Mouse (Mus musculus): ENCODE data around the gene Gm765. TPM values are rescaled to one million over a fixed set of nuclear protein-coding genes. Genes with fewer than 3 reads are reported as not detected.

The Gm765 gene
- polyA plus RNA-seq, 1 experiment from 2014 or later: not detected

- Histone ChIP-seq H3K4me3 (ENCODE audit: low read length) (no peak overlapping the region), H3K4me1 (replicated peaks; ENCODE audit: control insufficient read depth, insufficient read depth, low read length) (no peaks in the 10 kb centered on the region), H3K36me3 (ENCODE audit: control insufficient read depth, insufficient read depth, low read length) (no peaks in the 10 kb centered on the region), H3K9me3 (ENCODE audit: control insufficient read depth, low read length) (no peaks in the 10 kb centered on the region), H3K4me2 (ENCODE audit: low read depth, low read length) (no peak overlapping the region), H3K27ac (ENCODE audit: low read length) (no peak overlapping the region), H3K9ac (ENCODE audit: low read length) (no peak overlapping the region), H3K27me3 (ENCODE audit: control insufficient read depth, insufficient read depth, low read depth, low read length) (no peaks in the 10 kb centered on the region)
- no peak for ATAC-seq (ENCODE audit: low read depth)
- 60% methylated on average over 7 of the region's 7 CpGs for WGBS
These were observed 35.4 kb downstream of the Gm765 start for GRCm38 (mm10) chr6:98307159-98307558.

- WGBS: 65% methylated on average over 5 of the region's 5 CpGs
These were observed 50.5 kb downstream of the Gm765 start for GRCm38 (mm10) chr6:98292064-98292463.

GRCm38 (mm10) chr6:98288316-98288715 is 54.2 kb downstream of the Gm765 start:
- 39% methylated on average over 3 of the region's 3 CpGs for WGBS
- no peak for ATAC-seq (ENCODE audit: low read depth)
- Histone ChIP-seq H3K27me3 (ENCODE audit: control insufficient read depth, insufficient read depth, low read depth, low read length) (no peaks in the 10 kb centered on the region), H3K36me3 (ENCODE audit: control insufficient read depth, insufficient read depth, low read length) (no peaks in the 10 kb centered on the region), H3K4me1 (replicated peaks; ENCODE audit: control insufficient read depth, insufficient read depth, low read length) (no peaks in the 10 kb centered on the region), H3K4me2 (ENCODE audit: low read depth, low read length) (no peak overlapping the region), H3K27ac (ENCODE audit: low read length) (no peak overlapping the region), H3K9ac (ENCODE audit: low read length) (no peak overlapping the region), H3K4me3 (ENCODE audit: low read length) (no peak overlapping the region), H3K9me3 (ENCODE audit: control insufficient read depth, low read length) (no peaks in the 10 kb centered on the region)

More at GRCm38 (mm10) chr6:98292064-98292463, 50.5 kb downstream of the Gm765 start:
- no peak for ATAC-seq (ENCODE audit: low read depth)
- H3K27me3 ChIP-seq (ENCODE audit: control insufficient read depth, insufficient read depth, low read depth, low read length): no peaks in the 10 kb centered on the region
- H3K4me3 ChIP-seq (ENCODE audit: low read length): no peak overlapping the region
- H3K4me2 ChIP-seq (ENCODE audit: low read depth, low read length): no peak overlapping the region
- no peaks in the 10 kb centered on the region for H3K9me3 ChIP-seq (ENCODE audit: control insufficient read depth, low read length)
- H3K9ac ChIP-seq (ENCODE audit: low read length): no peak overlapping the region
- H3K4me1 ChIP-seq (replicated peaks; ENCODE audit: control insufficient read depth, insufficient read depth, low read length): no peaks in the 10 kb centered on the region
- H3K27ac ChIP-seq (ENCODE audit: low read length): no peak overlapping the region
- H3K36me3 ChIP-seq (ENCODE audit: control insufficient read depth, insufficient read depth, low read length): no peaks in the 10 kb centered on the region

DNA sequence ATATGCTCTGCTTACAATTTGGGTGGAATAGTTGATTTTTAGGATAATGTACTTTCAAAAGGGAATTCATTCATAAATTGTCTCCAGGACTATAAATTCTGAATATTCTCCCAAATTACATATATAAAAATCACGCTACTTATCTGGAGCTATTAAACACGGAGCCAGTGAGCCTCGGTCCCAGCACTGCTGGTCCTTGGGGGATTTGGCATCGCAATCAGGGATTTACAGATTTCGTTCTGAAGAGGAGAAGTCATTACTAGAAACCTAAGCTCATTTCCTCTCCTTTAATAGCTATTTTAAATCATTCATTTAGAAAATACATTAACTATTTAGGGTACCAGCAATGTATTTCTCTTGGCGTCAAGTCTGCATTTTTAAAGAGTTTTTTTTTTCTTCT is 55.0 kb downstream of the Gm765 start:
- Histone ChIP-seq H3K4me2 (ENCODE audit: low read depth, low read length) (no peak overlapping the region), H3K9ac (ENCODE audit: low read length) (no peak overlapping the region), H3K4me3 (ENCODE audit: low read length) (no peak overlapping the region), H3K36me3 (ENCODE audit: control insufficient read depth, insufficient read depth, low read length) (no peaks in the 10 kb centered on the region), H3K9me3 (ENCODE audit: control insufficient read depth, low read length) (no peaks in the 10 kb centered on the region), H3K27ac (ENCODE audit: low read length) (no peak overlapping the region), H3K4me1 (replicated peaks; ENCODE audit: control insufficient read depth, insufficient read depth, low read length) (no peaks in the 10 kb centered on the region), H3K27me3 (ENCODE audit: control insufficient read depth, insufficient read depth, low read depth, low read length) (no peaks in the 10 kb centered on the region)
- no peak for ATAC-seq (ENCODE audit: low read depth)
- WGBS: 54% methylated on average over 6 of the region's 6 CpGs

GRCm38 (mm10) chr6:98285190-98285589 is 57.4 kb downstream of the Gm765 start:
- Histone ChIP-seq H3K36me3 (ENCODE audit: control insufficient read depth, insufficient read depth, low read length) (no peaks in the 10 kb centered on the region), H3K4me3 (ENCODE audit: low read length) (no peak overlapping the region), H3K9me3 (ENCODE audit: control insufficient read depth, low read length) (no peaks in the 10 kb centered on the region), H3K27me3 (ENCODE audit: control insufficient read depth, insufficient read depth, low read depth, low read length) (no peaks in the 10 kb centered on the region), H3K4me2 (ENCODE audit: low read depth, low read length) (no peak overlapping the region), H3K4me1 (replicated peaks; ENCODE audit: control insufficient read depth, insufficient read depth, low read length) (no peaks in the 10 kb centered on the region), H3K27ac (ENCODE audit: low read length) (no peak overlapping the region), H3K9ac (ENCODE audit: low read length) (no peak overlapping the region)
- no peak for ATAC-seq (ENCODE audit: low read depth)
- WGBS: 75% methylated on average over 2 of the region's 2 CpGs

DNA sequence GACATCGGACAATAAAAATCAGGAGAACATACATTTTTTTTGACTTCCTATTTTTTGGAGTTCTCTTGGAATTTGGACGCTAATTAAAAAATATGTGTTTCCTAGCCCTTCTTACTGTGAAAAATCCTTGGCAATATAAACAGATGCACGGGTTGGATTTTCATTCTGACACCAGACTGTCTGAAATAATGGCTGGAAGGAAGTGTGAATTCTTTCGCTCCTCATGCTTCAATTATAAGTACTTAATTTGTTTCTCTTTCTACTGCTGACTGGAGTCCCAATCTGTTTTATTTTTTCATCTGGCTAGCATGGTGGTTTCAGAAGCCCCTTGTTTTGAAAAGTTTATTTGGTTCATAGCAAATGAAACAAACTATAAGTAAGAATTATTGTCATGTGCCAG is 59.8 kb downstream of the Gm765 start:
- no peak overlapping the region for H3K4me3 ChIP-seq (ENCODE audit: low read length)
- WGBS: 75% methylated on average over 4 of the region's 4 CpGs
- H3K27me3 ChIP-seq (ENCODE audit: control insufficient read depth, insufficient read depth, low read depth, low read length): no peaks in the 10 kb centered on the region
- no peak overlapping the region for H3K27ac ChIP-seq (ENCODE audit: low read length)
- ATAC-seq (ENCODE audit: low read depth): no peak
- no peak overlapping the region for H3K9ac ChIP-seq (ENCODE audit: low read length)
- no peaks in the 10 kb centered on the region for H3K9me3 ChIP-seq (ENCODE audit: control insufficient read depth, low read length)
- H3K4me2 ChIP-seq (ENCODE audit: low read depth, low read length): no peak overlapping the region
- no peaks in the 10 kb centered on the region for H3K36me3 ChIP-seq (ENCODE audit: control insufficient read depth, insufficient read depth, low read length)
- no peaks in the 10 kb centered on the region for H3K4me1 ChIP-seq (replicated peaks; ENCODE audit: control insufficient read depth, insufficient read depth, low read length)

DNA sequence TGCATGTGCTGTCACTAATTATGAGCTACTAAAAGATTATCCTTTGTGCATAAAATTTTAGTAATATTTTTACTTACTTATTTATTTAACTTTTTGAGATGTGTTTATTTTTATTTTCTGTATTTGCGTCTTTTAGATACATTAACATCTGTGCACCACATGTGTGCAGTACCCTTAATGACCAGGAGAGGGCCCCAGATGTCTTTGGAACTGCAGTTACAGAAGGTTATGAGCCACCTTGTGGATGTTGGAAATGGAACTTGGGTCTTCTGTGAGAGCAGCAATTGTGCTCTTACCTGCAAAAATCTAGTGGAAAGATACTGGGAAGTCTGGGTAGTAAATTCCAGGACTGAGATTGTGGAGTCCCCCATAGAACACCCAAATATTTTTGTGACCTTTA is 71.0 kb downstream of the Gm765 start:
- 74% methylated on average over 1 of the region's 1 CpGs for WGBS
- Histone ChIP-seq H3K4me2 (ENCODE audit: low read depth, low read length) (no peak overlapping the region), H3K9ac (ENCODE audit: low read length) (no peak overlapping the region), H3K4me3 (ENCODE audit: low read length) (no peak overlapping the region), H3K27me3 (ENCODE audit: control insufficient read depth, insufficient read depth, low read depth, low read length) (no peaks in the 10 kb centered on the region), H3K4me1 (replicated peaks; ENCODE audit: control insufficient read depth, insufficient read depth, low read length) (no peaks in the 10 kb centered on the region), H3K36me3 (ENCODE audit: control insufficient read depth, insufficient read depth, low read length) (no peaks in the 10 kb centered on the region), H3K27ac (ENCODE audit: low read length) (no peak overlapping the region), H3K9me3 (ENCODE audit: control insufficient read depth, low read length) (no peaks in the 10 kb centered on the region)
- no peak for ATAC-seq (ENCODE audit: low read depth)

DNA sequence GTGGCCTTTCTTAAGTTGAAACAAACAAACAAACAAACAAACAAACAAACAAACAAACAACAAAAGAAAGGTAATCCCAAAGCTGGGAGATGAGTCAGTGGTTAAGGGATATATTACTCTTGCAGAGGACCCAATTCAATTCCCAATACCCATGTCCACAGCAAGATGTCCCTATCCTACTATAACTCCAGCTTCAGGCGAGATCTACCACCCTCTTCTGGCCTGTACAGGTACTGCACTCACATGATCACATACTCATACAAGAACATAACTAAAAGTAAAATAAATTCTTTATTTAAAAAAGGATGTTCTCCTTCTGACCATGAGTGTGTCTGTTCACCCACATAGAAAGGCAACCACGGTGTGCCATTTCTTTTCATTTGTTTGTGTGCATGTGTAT is 79.6 kb downstream of the Gm765 start:
- Histone ChIP-seq H3K9ac (ENCODE audit: low read length) (no peak overlapping the region), H3K4me3 (ENCODE audit: low read length) (no peak overlapping the region), H3K36me3 (ENCODE audit: control insufficient read depth, insufficient read depth, low read length) (no peaks in the 10 kb centered on the region), H3K4me1 (replicated peaks; ENCODE audit: control insufficient read depth, insufficient read depth, low read length) (no peaks in the 10 kb centered on the region), H3K4me2 (ENCODE audit: low read depth, low read length) (no peak overlapping the region), H3K9me3 (ENCODE audit: control insufficient read depth, low read length) (peaks cover 5% of the 10 kb centered on the region), H3K27me3 (ENCODE audit: control insufficient read depth, insufficient read depth, low read depth, low read length) (no peaks in the 10 kb centered on the region), H3K27ac (ENCODE audit: low read length) (no peak overlapping the region)
- 55% methylated on average over 2 of the region's 2 CpGs for WGBS
- no peak for ATAC-seq (ENCODE audit: low read depth)

DNA sequence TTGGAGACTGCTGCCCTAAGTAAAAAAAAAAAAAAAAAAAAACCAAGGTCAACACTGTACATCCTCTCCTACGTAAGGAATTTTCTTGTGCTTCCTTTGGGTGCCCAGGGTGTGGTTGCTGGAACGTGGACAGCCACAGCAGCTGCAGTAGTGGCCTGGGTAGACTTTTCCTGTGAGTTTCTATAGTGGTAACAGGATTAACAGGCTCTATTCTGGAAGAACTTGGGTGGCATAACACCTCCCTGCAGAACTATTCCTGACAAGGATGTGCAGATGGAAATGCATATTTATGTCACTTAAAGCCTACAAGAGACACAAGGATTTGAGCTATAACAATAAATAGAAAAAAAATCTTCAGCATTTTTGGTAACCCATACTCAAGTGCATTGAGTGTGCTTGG is 83.5 kb downstream of the Gm765 start:
- no peaks in the 10 kb centered on the region for H3K4me1 ChIP-seq (replicated peaks; ENCODE audit: control insufficient read depth, insufficient read depth, low read length)
- 35% methylated on average over 2 of the region's 2 CpGs for WGBS
- no peak overlapping the region for H3K4me3 ChIP-seq (ENCODE audit: low read length)
- ATAC-seq (ENCODE audit: low read depth): no peak
- H3K4me2 ChIP-seq (ENCODE audit: low read depth, low read length): no peak overlapping the region
- H3K36me3 ChIP-seq (ENCODE audit: control insufficient read depth, insufficient read depth, low read length): no peaks in the 10 kb centered on the region
- no peak overlapping the region for H3K9ac ChIP-seq (ENCODE audit: low read length)
- H3K9me3 ChIP-seq (ENCODE audit: control insufficient read depth, low read length): peaks cover 5% of the 10 kb centered on the region
- no peaks in the 10 kb centered on the region for H3K27me3 ChIP-seq (ENCODE audit: control insufficient read depth, insufficient read depth, low read depth, low read length)
- no peak overlapping the region for H3K27ac ChIP-seq (ENCODE audit: low read length)

- no peak overlapping the region for H3K4me3 ChIP-seq (ENCODE audit: low read length)
- H3K9me3 ChIP-seq (ENCODE audit: control insufficient read depth, low read length): no peaks in the 10 kb centered on the region
- no peak for ATAC-seq (ENCODE audit: low read depth)
- WGBS: 67% methylated on average over 2 of the region's 2 CpGs
- no peaks in the 10 kb centered on the region for H3K4me1 ChIP-seq (replicated peaks; ENCODE audit: control insufficient read depth, insufficient read depth, low read length)
- no peaks in the 10 kb centered on the region for H3K27me3 ChIP-seq (ENCODE audit: control insufficient read depth, insufficient read depth, low read depth, low read length)
- H3K9ac ChIP-seq (ENCODE audit: low read length): no peak overlapping the region
- H3K36me3 ChIP-seq (ENCODE audit: control insufficient read depth, insufficient read depth, low read length): no peaks in the 10 kb centered on the region
- no peak overlapping the region for H3K27ac ChIP-seq (ENCODE audit: low read length)
- no peak overlapping the region for H3K4me2 ChIP-seq (ENCODE audit: low read depth, low read length)
These were observed 96.1 kb downstream of the Gm765 start for GRCm38 (mm10) chr6:98246449-98246848.
